Mouse (Mus musculus): Measurements from ENCODE around the gene Efcab3. TPM values are rescaled to one million over a fixed set of nuclear protein-coding genes. Genes with fewer than 3 reads are reported as not detected.
"Not testable (repeated sequence)": the region's sequence is repeated elsewhere in the genome, so short reads cannot be mapped to it uniquely, and the experiment has no call there.

The Efcab3 gene
- polyA plus RNA-seq (2021): 0.22 TPM

GRCm38 (mm10) chr11:105063292-105063691, at the start of gene Efcab3:
Gene Efcab3 (plus strand): TSS chr11:105063592.
- ChIA-PET POLR2A (no interaction called here), CTCF (no interaction called here)
- no peak for ATAC-seq
- no peak for TF ChIP-seq CTCF (IDR thresholded peaks at IDR 0.05)
- peaks cover 4% of the 10 kb centered on the region for H3K27me3 ChIP-seq
- in situ Hi-C loops (cut with MboI; ENCODE audit: low pct_unique_long_range_greater_than_20kb): no loop called here
- no peak for DNase-seq (ENCODE audit: low read depth, low spot score)

- CTCF ChIA-PET: no interaction called here
- POLR2A ChIA-PET: no interaction called here
- ATAC-seq: no peak
- H3K27me3 ChIP-seq: peaks cover 10% of the 10 kb centered on the region
- TF ChIP-seq CTCF (IDR thresholded peaks at IDR 0.05): peak; percentile 63
- no peak for DNase-seq (ENCODE audit: low read depth, low spot score)
- in situ Hi-C loops (cut with MboI; ENCODE audit: low pct_unique_long_range_greater_than_20kb): no loop called here
Observed at GRCm38 (mm10) chr11:105021071-105021470, 42.3 kb upstream of the Efcab3 start.

- ChIA-PET POLR2A (no interaction called here), CTCF (no interaction called here)
- no peak for TF ChIP-seq CTCF (IDR thresholded peaks at IDR 0.05)
- in situ Hi-C loops (cut with MboI; ENCODE audit: low pct_unique_long_range_greater_than_20kb): no loop called here
- DNase-seq (ENCODE audit: low read depth, low spot score) (no peak), ATAC-seq (no peak)
- H3K27me3 ChIP-seq: no peaks in the 10 kb centered on the region
Observed at GRCm38 (mm10) chr11:105028744-105029348, 34.5 kb upstream of the Efcab3 start.

- DNase-seq (ENCODE audit: low read depth, low spot score): no peak
- ATAC-seq: no peak
- TF ChIP-seq CTCF (IDR thresholded peaks at IDR 0.05): no peak
- CTCF ChIA-PET: no interaction called here
- no peaks in the 10 kb centered on the region for H3K27me3 ChIP-seq
- POLR2A ChIA-PET: no interaction called here
- in situ Hi-C loops (cut with MboI; ENCODE audit: low pct_unique_long_range_greater_than_20kb): no loop called here
Observed at GRCm38 (mm10) chr11:105029525-105029924, 33.9 kb upstream of the Efcab3 start.

GRCm38 (mm10) chr11:105030229-105030628, 33.2 kb upstream of the Efcab3 start:
- no peaks in the 10 kb centered on the region for H3K27me3 ChIP-seq
- ChIA-PET POLR2A (no interaction called here), CTCF (no interaction called here)
- in situ Hi-C loops (cut with MboI; ENCODE audit: low pct_unique_long_range_greater_than_20kb): no loop called here
- no peak for DNase-seq (ENCODE audit: low read depth, low spot score)
- no peak for TF ChIP-seq CTCF (IDR thresholded peaks at IDR 0.05)
- ATAC-seq: no peak

- H3K27me3 ChIP-seq: no peaks in the 10 kb centered on the region
- POLR2A ChIA-PET: no interaction called here
- no peak for ATAC-seq
- DNase-seq (ENCODE audit: low read depth, low spot score): no peak
- CTCF ChIA-PET: no interaction called here
- in situ Hi-C loops (cut with MboI; ENCODE audit: low pct_unique_long_range_greater_than_20kb): no loop called here
- no peak for TF ChIP-seq CTCF (IDR thresholded peaks at IDR 0.05)
Observed at GRCm38 (mm10) chr11:105031103-105031502, 32.3 kb upstream of the Efcab3 start.

GRCm38 (mm10) chr11:105035081-105035480, 28.3 kb upstream of the Efcab3 start:
- no peak for ATAC-seq
- CTCF ChIA-PET: no interaction called here
- in situ Hi-C loops (cut with MboI; ENCODE audit: low pct_unique_long_range_greater_than_20kb): no loop called here
- DNase-seq (ENCODE audit: low read depth, low spot score): no peak
- POLR2A ChIA-PET: no interaction called here
- peak; percentile 47 for TF ChIP-seq CTCF (IDR thresholded peaks at IDR 0.05)
- H3K27me3 ChIP-seq: no peaks in the 10 kb centered on the region

- in situ Hi-C loops (cut with MboI; ENCODE audit: low pct_unique_long_range_greater_than_20kb); ATAC-seq; DNase-seq (ENCODE audit: low read depth, low spot score): not testable (repeated sequence)
- POLR2A ChIA-PET: interaction anchor here (0.6 kb wide), 1 partner anchor 13 kb away, joined by 3 read pairs; no protein-coding TSS in a partner anchor
- CTCF ChIA-PET: interaction anchor here (1.0 kb wide), 1 partner anchor 137 kb away, joined by 3 read pairs; no protein-coding TSS in a partner anchor
- H3K27me3 ChIP-seq: peaks cover 17% of the 10 kb centered on the region
Observed at GRCm38 (mm10) chr11:105112448-105112847, 49.1 kb downstream of the Efcab3 start.

GRCm38 (mm10) chr11:105117814-105118213, 54.4 kb downstream of the Efcab3 start:
- ATAC-seq: no peak
- POLR2A ChIA-PET: no interaction called here
- CTCF ChIA-PET: no interaction called here
- no peak for TF ChIP-seq CTCF (IDR thresholded peaks at IDR 0.05)
- peaks cover 5% of the 10 kb centered on the region for H3K27me3 ChIP-seq
- in situ Hi-C loops (cut with MboI; ENCODE audit: low pct_unique_long_range_greater_than_20kb): no loop called here
- no peak for DNase-seq (ENCODE audit: low read depth, low spot score)

GRCm38 (mm10) chr11:105120551-105121061, 57.2 kb downstream of the Efcab3 start:
- peaks cover 5% of the 10 kb centered on the region for H3K27me3 ChIP-seq
- peak; percentile 74 for ATAC-seq
- DNase-seq (ENCODE audit: low read depth, low spot score): peak; percentile 49
- ChIA-PET POLR2A (no interaction called here), CTCF (interaction anchor here (0.8 kb wide), 1 partner anchor 24 kb away, joined by 3 read pairs; no protein-coding TSS in a partner anchor)
- in situ Hi-C loops (cut with MboI; ENCODE audit: low pct_unique_long_range_greater_than_20kb): loop anchor here (5.0 to 10.0 kb wide), 2 partner anchors 353 to 516 kb away; partner anchors contain the start of gene Itgb3
- TF ChIP-seq CTCF (IDR thresholded peaks at IDR 0.05): no peak

GRCm38 (mm10) chr11:105121792-105122191, 58.4 kb downstream of the Efcab3 start:
- H3K27me3 ChIP-seq; CTCF ChIA-PET; DNase-seq (ENCODE audit: low read depth, low spot score); POLR2A ChIA-PET; ATAC-seq: not testable (repeated sequence)
- in situ Hi-C loops (cut with MboI; ENCODE audit: low pct_unique_long_range_greater_than_20kb): loop anchor here (5.0 to 10.0 kb wide), 2 partner anchors 354 to 517 kb away; partner anchors contain the start of gene Itgb3

Measured in Patski (cell line).